Mouse (Mus musculus) megakaryocyte, embryonic 14.5 days (primary cell): ENCODE measurements around the gene Jph4. TPM values are rescaled to one million over a fixed set of nuclear protein-coding genes. Genes with fewer than 3 reads are reported as not detected.

Experiments used
- H3K27me3 ChIP-seq: replicated peaks from 2 replicates; pipeline ENCODE3; 2012; ENCODE audit warnings: inconsistent platforms
- H3K36me3 ChIP-seq: replicated peaks from 2 replicates; pipeline ENCODE3; 2012; ENCODE audit warnings: low read length, inconsistent platforms, mixed read lengths
- H3K4me1 ChIP-seq: 2 replicates; pipeline ENCODE4 v1.6.1; 2012; ENCODE audit warnings: inconsistent platforms
- H3K4me3 ChIP-seq: replicated peaks from 2 replicates; pipeline ENCODE3; 2012; ENCODE audit warnings: moderate library complexity, mild to moderate bottlenecking, inconsistent platforms
- H3K9me3 ChIP-seq: 2 replicates; pipeline ENCODE4 v1.6.1; 2012; ENCODE audit warnings: inconsistent platforms
- FLI1 ChIP-seq: IDR thresholded peaks from 2 replicates; pipeline ENCODE4 v1.6.1; 2012; ENCODE audit warnings: low read length, inconsistent platforms, mixed read lengths
- GATA1 ChIP-seq: IDR thresholded peaks from 3 replicates; pipeline ENCODE4 v1.6.1; 2012; ENCODE audit warnings: mixed read lengths, low read length, inconsistent platforms, borderline replicate concordance
- polyA plus RNA-seq: library from polyadenylated mRNA; stranded (reverse); fragments of >175 nt; gene quantifications from 2 replicates; pipeline ENCODE4 v1.2.3, GENCODE M21; 2012; ENCODE audit warnings: low replicate concordance; ENCODE audit not compliant: insufficient read depth

The Jph4 gene
- polyA plus RNA-seq = 0.21 and 1.4 TPM in 2 replicates

DNA sequence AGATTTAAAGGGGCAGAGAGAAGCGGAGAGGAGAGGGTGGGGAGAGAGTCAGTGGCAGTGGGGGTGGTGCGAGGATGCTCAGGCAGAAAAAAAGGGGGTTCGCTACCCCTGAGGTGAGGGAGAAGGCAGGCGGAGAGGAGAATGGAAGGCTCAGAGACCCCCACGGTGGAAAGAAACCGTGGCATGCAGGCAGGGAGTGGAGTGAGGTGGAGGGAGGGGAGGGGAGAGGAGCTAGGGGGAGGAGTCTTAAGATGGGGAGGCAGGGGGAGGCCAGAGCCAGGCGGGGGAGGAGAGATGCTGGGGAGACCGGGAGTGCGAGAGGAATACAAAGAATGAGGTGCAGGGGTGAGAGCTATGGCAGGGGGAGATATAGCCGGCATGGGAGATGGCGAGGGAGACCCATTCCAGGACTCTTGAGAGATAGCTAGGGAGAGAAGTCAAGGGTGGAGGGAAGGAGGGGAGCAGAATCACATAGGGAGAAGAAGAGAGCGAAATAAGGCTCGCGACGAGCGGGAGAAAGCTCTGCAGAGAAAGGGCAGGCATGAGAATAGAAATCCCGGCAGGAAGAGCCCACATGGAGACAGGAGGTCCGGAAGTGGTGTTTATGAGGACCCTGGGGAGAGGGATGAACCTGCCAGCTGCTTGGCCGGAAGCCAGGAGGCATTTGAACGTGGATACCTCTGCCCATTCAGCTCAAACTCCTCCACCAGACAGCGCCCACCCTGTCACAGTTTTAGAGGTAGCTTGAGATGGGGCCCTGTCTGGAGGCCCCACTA lies at the start of gene Jph4:
TSS of gene Jph4 (minus strand) at position 511 of the 776 bp plus-strand sequence.
- Histone ChIP-seq H3K9me3 (peaks cover 6% of the 10 kb centered on the region; the same call in 1 of the 2 replicates), H3K4me1 (peaks cover 46% of the 10 kb centered on the region), H3K27me3 (peaks cover 74% of the 10 kb centered on the region), H3K4me3 (no peak within 1 kb of the TSS), H3K36me3 (no peaks in the 10 kb centered on the region)
- no peak for TF ChIP-seq FLI1
- no peak for TF ChIP-seq GATA1

DNA sequence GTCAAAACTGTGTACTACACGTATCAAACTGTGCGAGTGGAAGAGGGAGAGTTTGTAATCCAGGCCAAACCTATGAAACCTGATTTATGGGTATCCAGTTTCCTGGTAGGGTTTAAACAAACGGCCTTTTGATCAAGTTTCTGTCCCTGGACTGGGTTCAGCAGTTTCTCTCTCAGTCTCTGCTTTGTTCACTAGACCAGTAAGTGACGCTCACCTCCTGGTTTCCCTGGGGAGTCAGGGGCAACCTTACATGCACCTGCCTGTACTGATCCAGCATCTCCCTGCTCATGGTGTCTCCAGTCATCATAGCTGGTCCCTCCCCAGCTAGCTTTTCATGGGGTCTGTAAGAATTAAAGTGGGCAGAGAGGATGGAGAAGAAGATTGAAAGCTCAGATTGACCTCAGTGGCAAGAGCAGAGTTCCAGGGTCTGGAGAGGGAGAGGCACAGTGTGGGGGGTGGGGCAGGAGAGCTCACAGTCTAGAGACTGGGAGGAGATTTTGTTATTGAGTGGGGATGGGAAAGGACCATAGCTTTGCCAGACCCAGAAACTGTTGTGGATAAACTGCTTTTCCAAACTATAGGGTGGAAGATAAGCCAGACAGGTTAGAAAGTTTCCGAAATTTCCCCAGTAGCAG lies 47.6 kb upstream of the Jph4 start:
- no peak for TF ChIP-seq GATA1
- TF ChIP-seq FLI1 = no peak
- Histone ChIP-seq H3K4me1 (peaks cover 15% of the 10 kb centered on the region), H3K36me3 (no peaks in the 10 kb centered on the region), H3K27me3 (peaks cover 51% of the 10 kb centered on the region), H3K4me3 (no peak overlapping the region), H3K9me3 (peaks cover 12% of the 10 kb centered on the region)

DNA sequence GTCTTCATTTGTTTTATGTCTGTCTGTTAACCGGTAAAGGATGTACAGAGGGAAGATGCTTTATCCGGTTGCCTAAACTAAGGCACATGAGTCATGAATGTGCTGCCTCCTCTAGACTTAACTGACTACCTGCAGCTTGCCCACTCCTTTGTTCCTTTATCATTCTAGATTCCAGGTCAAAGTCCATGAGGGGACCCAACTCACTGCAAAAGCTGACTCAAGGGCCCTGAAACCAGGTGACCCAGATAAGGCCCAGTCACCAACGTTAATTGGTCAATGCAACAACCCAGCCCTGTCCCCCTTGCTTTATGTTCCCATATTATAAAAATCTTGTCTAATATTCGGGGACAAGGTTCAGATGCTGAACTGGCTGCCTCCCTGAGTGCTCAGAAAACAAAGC lies 45.4 kb upstream of the Jph4 start:
- H3K4me1 ChIP-seq = peaks cover 15% of the 10 kb centered on the region
- H3K4me3 ChIP-seq = no peak overlapping the region
- no peak for TF ChIP-seq GATA1
- no peak for TF ChIP-seq FLI1
- H3K36me3 ChIP-seq = no peaks in the 10 kb centered on the region
- peaks cover 36% of the 10 kb centered on the region for H3K27me3 ChIP-seq
- no peaks in the 10 kb centered on the region for H3K9me3 ChIP-seq

GRCm38 (mm10) chr14:55161098-55161634 lies 44.4 kb upstream of the Jph4 start:
- Histone ChIP-seq H3K4me3 (peak overlapping the region; percentile 67), H3K9me3 (no peaks in the 10 kb centered on the region), H3K4me1 (peaks cover 15% of the 10 kb centered on the region), H3K36me3 (no peaks in the 10 kb centered on the region), H3K27me3 (peaks cover 36% of the 10 kb centered on the region)
- TF ChIP-seq FLI1 = no peak
- no peak for TF ChIP-seq GATA1

GRCm38 (mm10) chr14:55160251-55161071 lies 43.7 kb upstream of the Jph4 start:
- Histone ChIP-seq H3K9me3 (no peaks in the 10 kb centered on the region), H3K4me3 (no peak overlapping the region), H3K27me3 (peaks cover 37% of the 10 kb centered on the region), H3K4me1 (peaks cover 15% of the 10 kb centered on the region), H3K36me3 (no peaks in the 10 kb centered on the region)
- TF ChIP-seq FLI1 (no peak), GATA1 (no peak)

- H3K4me3 ChIP-seq = no peak overlapping the region
- H3K4me1 ChIP-seq = peaks cover 37% of the 10 kb centered on the region
- peaks cover 18% of the 10 kb centered on the region for H3K27me3 ChIP-seq
- H3K36me3 ChIP-seq = no peaks in the 10 kb centered on the region
- H3K9me3 ChIP-seq = no peaks in the 10 kb centered on the region
- no peak for TF ChIP-seq FLI1
- no peak for TF ChIP-seq GATA1
Observed at GRCm38 (mm10) chr14:55157322-55158065, 40.8 kb upstream of the Jph4 start.

DNA sequence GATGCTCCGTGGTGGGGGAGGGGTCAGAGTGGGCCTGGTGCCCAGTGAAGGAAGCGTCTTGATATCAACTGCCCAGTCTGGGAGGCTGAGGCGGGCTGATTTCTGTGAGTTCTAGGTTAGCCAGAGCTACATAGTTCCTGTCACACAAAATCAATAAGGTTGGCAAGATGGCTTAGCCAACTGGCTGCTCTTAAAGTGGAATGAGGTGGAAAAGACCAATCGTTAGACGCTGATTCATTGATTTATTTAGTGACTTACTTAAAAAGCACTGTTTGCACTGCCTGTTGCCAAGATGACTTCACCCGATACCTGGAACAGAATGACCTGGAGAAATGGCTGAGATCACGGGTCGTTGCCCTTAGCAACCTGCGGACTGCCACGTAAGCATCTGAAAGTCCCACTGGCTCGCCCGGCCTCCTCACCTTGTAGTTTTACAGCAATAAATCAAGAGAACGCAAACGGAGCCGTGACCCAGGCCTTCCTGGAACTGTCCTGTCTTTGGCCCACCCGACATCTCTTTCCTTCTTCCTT lies 36.3 kb upstream of the Jph4 start:
- no peaks in the 10 kb centered on the region for H3K36me3 ChIP-seq
- H3K4me1 ChIP-seq = peaks cover 46% of the 10 kb centered on the region
- TF ChIP-seq FLI1 = no peak
- no peak for TF ChIP-seq GATA1
- H3K27me3 ChIP-seq = peaks cover 11% of the 10 kb centered on the region
- H3K4me3 ChIP-seq = peak overlapping the region; percentile 5
- H3K9me3 ChIP-seq = no peaks in the 10 kb centered on the region

DNA sequence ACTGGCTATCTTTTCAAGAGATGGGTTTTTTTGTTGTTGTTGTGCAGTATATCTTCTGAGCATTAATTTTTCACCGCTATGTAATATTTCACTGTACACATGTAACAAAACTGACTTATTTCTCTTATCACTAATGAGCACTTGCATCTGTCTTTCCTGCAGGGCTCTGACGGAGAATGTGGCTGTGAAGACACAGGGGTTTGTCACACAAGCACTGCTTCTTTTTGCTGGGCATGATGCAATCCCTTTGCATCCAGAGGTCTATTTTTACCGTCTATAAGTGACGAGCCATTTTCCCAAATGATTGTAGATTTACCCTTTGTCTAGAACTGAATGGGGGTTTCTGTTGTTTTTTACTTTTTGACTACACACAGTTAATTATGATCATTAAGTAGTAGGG lies 35.4 kb upstream of the Jph4 start:
- no peak for TF ChIP-seq FLI1
- TF ChIP-seq GATA1 = no peak

GRCm38 (mm10) chr14:55150985-55151384 lies 34.2 kb upstream of the Jph4 start:
- peaks cover 66% of the 10 kb centered on the region for H3K4me1 ChIP-seq
- no peak overlapping the region for H3K4me3 ChIP-seq
- no peaks in the 10 kb centered on the region for H3K36me3 ChIP-seq
- H3K9me3 ChIP-seq = no peaks in the 10 kb centered on the region
- TF ChIP-seq FLI1 (no peak), GATA1 (no peak)
- peaks cover 13% of the 10 kb centered on the region for H3K27me3 ChIP-seq

More for the DNA sequence above, 35.4 kb upstream of the Jph4 start:
- Histone ChIP-seq H3K4me1 (peaks cover 54% of the 10 kb centered on the region), H3K9me3 (no peaks in the 10 kb centered on the region), H3K4me3 (no peak overlapping the region), H3K36me3 (no peaks in the 10 kb centered on the region), H3K27me3 (peaks cover 9% of the 10 kb centered on the region)
